Mouse (Mus musculus) ovary, postnatal 10 days (tissue): ENCODE measurements at regions not wholly inside any gene's neighbourhood (a gene's known extent, or its start where the extent isn't known, plus 50 kb on each side); places are given as distances from the start of the nearest gene placed in this dataset.

ENCODE experiments used
- DNase-seq: peaks from one replicate; pipeline ENCODE4 v3.0.0; 2022; ENCODE audit warnings: low spot score

- no peak for DNase-seq
Observed at GRCm38 (mm10) chr7:124676854-124677515, 694.3 kb downstream of the Hs3st4 start.

GRCm38 (mm10) chr7:124680561-124680960, 697.9 kb downstream of the Hs3st4 start:
- no peak for DNase-seq

- DNase-seq: no peak
Observed at GRCm38 (mm10) chr7:124681212-124681611, 698.5 kb downstream of the Hs3st4 start.

GRCm38 (mm10) chr7:124681820-124682219, 699.2 kb downstream of the Hs3st4 start:
- no peak for DNase-seq

GRCm38 (mm10) chr7:124685424-124685823, 702.8 kb downstream of the Hs3st4 start:
- no peak for DNase-seq

- no peak for DNase-seq
Observed at GRCm38 (mm10) chr7:124704163-124704824, 721.6 kb downstream of the Hs3st4 start.

GRCm38 (mm10) chr7:124707143-124707542, 724.5 kb downstream of the Hs3st4 start:
- no peak for DNase-seq

GRCm38 (mm10) chr7:124708771-124709485, 726.3 kb downstream of the Hs3st4 start:
- peak; percentile 9 for DNase-seq

- DNase-seq: no peak
Observed at GRCm38 (mm10) chr7:124720927-124721326, 723.5 kb upstream of the Kdm8 start.

GRCm38 (mm10) chr7:124742086-124742485, 702.4 kb upstream of the Kdm8 start:
- no peak for DNase-seq

- no peak for DNase-seq
Observed at GRCm38 (mm10) chr7:124746321-124746720, 698.2 kb upstream of the Kdm8 start.

GRCm38 (mm10) chr7:124748396-124748795, 696.1 kb upstream of the Kdm8 start:
- DNase-seq: no peak

- DNase-seq: no peak
Observed at GRCm38 (mm10) chr7:124759084-124759483, 685.4 kb upstream of the Kdm8 start.

- DNase-seq: no peak
Observed at GRCm38 (mm10) chr7:124777822-124778221, 666.7 kb upstream of the Kdm8 start.

- no peak for DNase-seq
Observed at GRCm38 (mm10) chr7:124782816-124783215, 661.7 kb upstream of the Kdm8 start.

- DNase-seq: no peak
Observed at GRCm38 (mm10) chr7:124784995-124785394, 659.5 kb upstream of the Kdm8 start.

GRCm38 (mm10) chr7:124785896-124786295, 658.6 kb upstream of the Kdm8 start:
- no peak for DNase-seq

- DNase-seq: no peak
Observed at GRCm38 (mm10) chr7:124788781-124789180, 655.7 kb upstream of the Kdm8 start.

GRCm38 (mm10) chr7:124803101-124803500, 641.4 kb upstream of the Kdm8 start:
- DNase-seq: no peak

- DNase-seq: no peak
Observed at GRCm38 (mm10) chr7:124834692-124835091, 609.8 kb upstream of the Kdm8 start.

GRCm38 (mm10) chr7:124836531-124836930, 607.9 kb upstream of the Kdm8 start:
- DNase-seq: no peak

GRCm38 (mm10) chr7:124855056-124855455, 589.4 kb upstream of the Kdm8 start:
- no peak for DNase-seq

GRCm38 (mm10) chr7:124857106-124857505, 587.4 kb upstream of the Kdm8 start:
- no peak for DNase-seq
